Mouse (Mus musculus): Measurements from ENCODE around the gene Cd40.

Cd40 gene

GRCm38 (mm10) chr2:165056377-165057085 lies 1.1 kb downstream of the Cd40 start:
- DNase-seq (ENCODE audit: low spot score): no peak

- DNase-seq (ENCODE audit: low spot score): no peak
These were observed 4.5 kb downstream of the Cd40 start for GRCm38 (mm10) chr2:165059961-165060360.

GRCm38 (mm10) chr2:165061638-165062433 lies 6.4 kb downstream of the Cd40 start:
- DNase-seq (ENCODE audit: low spot score): no peak

- no peak for DNase-seq (ENCODE audit: low spot score)
These were observed 9.1 kb downstream of the Cd40 start for GRCm38 (mm10) chr2:165064489-165064888.

GRCm38 (mm10) chr2:165068806-165069205 lies 13.4 kb downstream of the Cd40 start:
- no peak for DNase-seq (ENCODE audit: low spot score)

- peak; percentile 7 for DNase-seq (ENCODE audit: low spot score)
These were observed 14.8 kb downstream of the Cd40 start for GRCm38 (mm10) chr2:165070096-165070816.

- no peak for DNase-seq (ENCODE audit: low spot score)
These were observed 18.0 kb downstream of the Cd40 start for GRCm38 (mm10) chr2:165073381-165073781.

- no peak for DNase-seq (ENCODE audit: low spot score)
These were observed 18.9 kb downstream of the Cd40 start for GRCm38 (mm10) chr2:165074081-165074884.

GRCm38 (mm10) chr2:165074937-165075336 lies 19.5 kb downstream of the Cd40 start:
- peak; percentile 56 for DNase-seq (ENCODE audit: low spot score)

GRCm38 (mm10) chr2:165077055-165077454 lies 21.6 kb downstream of the Cd40 start:
- DNase-seq (ENCODE audit: low spot score): no peak

- no peak for DNase-seq (ENCODE audit: low spot score)
These were observed 22.6 kb downstream of the Cd40 start for GRCm38 (mm10) chr2:165078045-165078444.

GRCm38 (mm10) chr2:165078605-165079004 lies 23.2 kb downstream of the Cd40 start:
- no peak for DNase-seq (ENCODE audit: low spot score)

- no peak for DNase-seq (ENCODE audit: low spot score)
These were observed 25.2 kb downstream of the Cd40 start for GRCm38 (mm10) chr2:165080657-165081056.

GRCm38 (mm10) chr2:165081257-165081656 lies 25.8 kb downstream of the Cd40 start:
- no peak for DNase-seq (ENCODE audit: low spot score)

GRCm38 (mm10) chr2:165086634-165087033 lies 31.2 kb downstream of the Cd40 start:
- DNase-seq (ENCODE audit: low spot score): no peak

- DNase-seq (ENCODE audit: low spot score): no peak
These were observed 34.0 kb downstream of the Cd40 start for GRCm38 (mm10) chr2:165089470-165089869.

GRCm38 (mm10) chr2:165090650-165091049 lies 35.2 kb downstream of the Cd40 start, which contains the start of gene 1700025C18Rik:
TSS of gene 1700025C18Rik (minus strand) at chr2:165090750.
- no peak for DNase-seq (ENCODE audit: low spot score)

- DNase-seq (ENCODE audit: low spot score): no peak
These were observed 36.1 kb downstream of the Cd40 start for GRCm38 (mm10) chr2:165091433-165091965.

- no peak for DNase-seq (ENCODE audit: low spot score)
These were observed 37.0 kb downstream of the Cd40 start for GRCm38 (mm10) chr2:165092393-165092792.

GRCm38 (mm10) chr2:165096367-165096766 lies 40.9 kb downstream of the Cd40 start:
- DNase-seq (ENCODE audit: low spot score): no peak

GRCm38 (mm10) chr2:165098861-165099260 lies 43.4 kb downstream of the Cd40 start:
- DNase-seq (ENCODE audit: low spot score): no peak
